Mouse (Mus musculus): ENCODE results near the gene Pde2a. TPM values are rescaled to one million over a fixed set of nuclear protein-coding genes. Genes with fewer than 3 reads are reported as not detected.

Pde2a gene
- total and polyA plus RNA-seq, 3 experiments = 0.11 to 0.62 TPM; not detected in 1

DNA sequence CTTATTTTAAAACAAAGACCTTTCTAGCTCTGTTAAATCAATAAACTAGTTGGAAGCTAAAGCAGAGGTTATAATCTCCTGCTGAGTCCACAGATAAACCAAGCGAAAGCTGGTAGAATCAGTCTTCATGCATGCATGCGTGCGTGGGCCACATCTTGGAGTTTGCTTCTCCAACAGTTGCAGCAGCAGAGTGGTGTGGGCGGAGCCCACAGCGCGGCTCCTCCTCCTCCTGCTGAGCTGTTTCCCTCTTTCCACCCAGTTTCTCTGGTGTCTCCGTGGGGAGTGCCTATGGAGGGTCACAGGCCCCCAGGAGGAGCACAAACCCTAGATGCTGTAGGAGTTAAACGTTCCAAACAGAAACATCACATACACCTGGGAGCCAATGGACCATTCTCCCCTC lies 116.0 kb downstream of the Pde2a start:
- H3K36me3 ChIP-seq (ENCODE audit: control insufficient read depth in 1 of 2, insufficient read depth in 2 of 2, low read length in 2 of 2) = no peaks in the 10 kb centered on the region
- no peak overlapping the region for H3K9ac ChIP-seq (ENCODE audit: control insufficient read depth, low read depth, low read length, poor library complexity, severe bottlenecking)
- peaks cover 0 to 6% of the 10 kb centered on the region in 2 experiments; a peak in 3 of 4 replicates for H3K27me3 ChIP-seq (ENCODE audit: control insufficient read depth in 1 of 2, insufficient read depth in 2 of 2, low read length in 2 of 2)
- TF ChIP-seq MAZ (IDR thresholded peaks at IDR 0.05; ENCODE audit: low read depth, low read length) (no peak), MAX (IDR thresholded peaks at IDR 0.05; ENCODE audit: low read length) (no peak), POLR2A (IDR thresholded peaks at IDR 0.05; ENCODE audit: control insufficient read depth in 1 of 2, insufficient read depth in 1 of 2, low read depth in 1 of 2, low read length in 2 of 2, poor library complexity in 1 of 2) (no peak), SIN3A (IDR thresholded peaks at IDR 0.05; ENCODE audit: low read length) (no peak), MEF2A (IDR thresholded peaks at IDR 0.05; ENCODE audit: extremely low read depth, insufficient replicate concordance, low read depth, low read length, poor library complexity, severe bottlenecking) (no peak), MYC (IDR thresholded peaks at IDR 0.05; ENCODE audit: low read depth, low read length) (no peak), ZKSCAN1 (IDR thresholded peaks at IDR 0.05; ENCODE audit: low read depth, low read length) (no peak), ZMIZ1 (IDR thresholded peaks at IDR 0.05; ENCODE audit: low read depth, low read length) (no peak), EP300 (IDR thresholded peaks at IDR 0.05; ENCODE audit: low read depth in 1 of 2, low read length in 2 of 2) (no peak), ZNF384 (IDR thresholded peaks at IDR 0.05; ENCODE audit: low read depth, low read length) (no peak), USF2 (IDR thresholded peaks at IDR 0.05; ENCODE audit: borderline replicate concordance in 1 of 2, insufficient read depth in 1 of 2, low read depth in 1 of 2, low read length in 2 of 2) (no peak), MXI1 (IDR thresholded peaks at IDR 0.05; ENCODE audit: low read depth, low read length) (no peak), GATA1 (IDR thresholded peaks at IDR 0.05; ENCODE audit: low read depth, low read length) (no peak), ZC3H11A (IDR thresholded peaks at IDR 0.05; ENCODE audit: low read depth, low read length) (no peak), BHLHE40 (IDR thresholded peaks at IDR 0.05; ENCODE audit: borderline replicate concordance, low read depth, low read length) (no peak), CHD2 (IDR thresholded peaks at IDR 0.05; ENCODE audit: low read length) (no peak), TCF12 (IDR thresholded peaks at IDR 0.05; ENCODE audit: low read depth, low read length) (no peak), TBP (IDR thresholded peaks at IDR 0.05; ENCODE audit: low read depth, low read length) (no peak)
- peak; percentile 18 for DNase-seq (ENCODE audit: low read depth, low spot score)
- H3K9me3 ChIP-seq (replicated peaks; ENCODE audit: insufficient read depth, low read length) = no peaks in the 10 kb centered on the region
- no peaks in the 10 kb centered on the region for H3K79me2 ChIP-seq (ENCODE audit: control insufficient read depth, insufficient read depth, low read length, poor library complexity)
- H3K27ac ChIP-seq (ENCODE audit: control insufficient read depth, low read depth, low read length) = no peak overlapping the region
- no peak overlapping the region for H3K4me3 ChIP-seq (ENCODE audit: control insufficient read depth in 1 of 2, insufficient read depth in 1 of 2, low read depth in 2 of 2, low read length in 2 of 2)
- peaks cover 0 to 4% of the 10 kb centered on the region in 2 experiments; a peak in 1 of 4 replicates for H3K4me1 ChIP-seq (ENCODE audit: control insufficient read depth in 1 of 2, insufficient read depth in 2 of 2, low read length in 2 of 2)

DNA sequence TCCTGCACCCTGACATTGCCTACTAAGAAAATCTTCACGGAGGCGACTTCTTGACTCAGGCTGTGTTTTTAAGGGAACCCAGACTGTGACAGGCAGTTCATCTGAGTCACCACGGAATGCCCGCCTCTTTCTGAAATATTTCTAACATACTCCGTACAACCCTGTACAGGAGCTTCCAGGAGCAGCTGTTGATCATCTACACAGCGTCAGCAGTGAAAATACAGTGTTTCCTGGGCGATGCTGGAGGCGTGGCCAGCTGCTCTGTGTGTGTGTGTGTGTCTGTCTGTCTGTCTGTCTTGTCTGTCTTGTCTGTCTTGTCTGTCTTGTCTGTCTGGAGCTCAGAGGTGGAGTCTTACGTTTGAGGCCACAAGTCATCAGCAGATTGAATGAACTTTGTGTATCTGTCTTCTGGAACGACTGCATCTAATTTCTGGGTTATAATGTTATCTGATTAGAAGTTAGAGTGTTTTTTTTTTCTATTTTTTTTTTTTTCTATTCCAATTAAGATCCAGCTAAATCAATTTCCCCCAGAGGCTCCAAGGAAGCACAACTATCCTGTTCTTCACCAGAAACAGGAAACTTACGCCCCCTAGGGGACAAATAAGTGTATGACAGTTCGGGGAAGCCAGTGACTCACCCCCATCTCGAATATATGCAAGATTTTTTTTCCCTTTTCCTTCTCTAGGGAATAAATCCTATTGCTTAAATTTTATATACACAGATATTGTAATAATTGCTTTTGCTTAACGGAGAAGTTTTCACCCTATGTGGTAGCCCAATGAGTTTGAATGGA lies 116.8 kb downstream of the Pde2a start:
- peak; percentile 55 for DNase-seq (ENCODE audit: low read depth, low spot score)
- Histone ChIP-seq H3K79me2 (ENCODE audit: control insufficient read depth, insufficient read depth, low read length, poor library complexity) (no peaks in the 10 kb centered on the region), H3K27me3 (ENCODE audit: control insufficient read depth in 1 of 2, insufficient read depth in 2 of 2, low read length in 2 of 2) (peaks cover 2 to 6% of the 10 kb centered on the region in 2 experiments)

More for the DNA sequence above, 116.8 kb downstream of the Pde2a start:
- TF ChIP-seq SMC3 (IDR thresholded peaks at IDR 0.05; ENCODE audit: low read depth, low read length) (peak; percentile 44), ZC3H11A (IDR thresholded peaks at IDR 0.05; ENCODE audit: low read depth, low read length) (0 out of 2 replicates have a peak, but pooled peaks have one; percentile 10), CTCF (IDR thresholded peaks at IDR 0.05 in 2 of 3, conservative IDR thresholded peaks at IDR 0.05 in 1 of 3; ENCODE audit: control insufficient read depth in 1 of 3, insufficient read depth in 1 of 3, low read depth in 2 of 3, low read length in 3 of 3, poor library complexity in 1 of 3, severe bottlenecking in 1 of 3) (peak; percentile 36 to 74 (median 67)), GATA1 (IDR thresholded peaks at IDR 0.05; ENCODE audit: low read depth, low read length) (0 out of 2 replicates have a peak, but pooled peaks have one; percentile 4), ZNF384 (IDR thresholded peaks at IDR 0.05; ENCODE audit: low read depth, low read length) (0 out of 2 replicates have a peak, but pooled peaks have one; percentile 21), MEF2A (IDR thresholded peaks at IDR 0.05; ENCODE audit: extremely low read depth, insufficient replicate concordance, low read depth, low read length, poor library complexity, severe bottlenecking) (no peak), RAD21 (IDR thresholded peaks at IDR 0.05; ENCODE audit: low read depth, low read length) (peak; percentile 58), MAZ (IDR thresholded peaks at IDR 0.05; ENCODE audit: low read depth, low read length) (no peak)
- Histone ChIP-seq H3K9ac (ENCODE audit: control insufficient read depth, low read depth, low read length, poor library complexity, severe bottlenecking) (no peak overlapping the region), H3K4me1 (ENCODE audit: control insufficient read depth in 1 of 2, insufficient read depth in 2 of 2, low read length in 2 of 2) (peaks cover 0 to 4% of the 10 kb centered on the region in 2 experiments; a peak in 1 of 4 replicates), H3K9me3 (replicated peaks; ENCODE audit: insufficient read depth, low read length) (no peaks in the 10 kb centered on the region), H3K4me3 (ENCODE audit: control insufficient read depth in 1 of 2, insufficient read depth in 1 of 2, low read depth in 2 of 2, low read length in 2 of 2) (no peak overlapping the region), H3K36me3 (ENCODE audit: control insufficient read depth in 1 of 2, insufficient read depth in 2 of 2, low read length in 2 of 2) (no peaks in the 10 kb centered on the region), H3K27ac (ENCODE audit: control insufficient read depth, low read depth, low read length) (no peak overlapping the region)

Measured in MEL (cell line).